In genomic region chr13:51921550-51921949, GRCm38 (mm10) we compare ENCODE assay signal across 16 mouse cellular contexts.
DNase-seq lines count a peak whose midpoint lies in the region; ATAC-seq lines count a peak whose summit lies in the region.
"Had no signal": no experiment of that assay in that cellular context is flagged by ENCODE, and none has a peak within 500 bp of the region (broad histone marks: within the 10 kb centered on the region; RNA-seq: fewer than 3 reads in every experiment).

No protein-coding gene starts in this region.

- DNase-seq in kidney, postnatal 10 days: no peak
- no peak for DNase-seq in liver, embryonic 11.5 days (ENCODE audit: low spot score)
- no peak for DNase-seq in ovary, postnatal 36 days (ENCODE audit: low spot score)
- DNase-seq: kidney, postnatal 36 days; layer of hippocampus, postnatal 36 days; lung, adult 18-20 months; lung, postnatal 4 days; right cerebral cortex, postnatal 4 days; thymus, postnatal 14 days had no signal

- H3K27me3 ChIP-seq in kidney, embryonic 14.5 days (ENCODE audit: control insufficient read depth, insufficient read depth, low read length): no peaks in the 10 kb centered on the region
- H3K27me3 ChIP-seq in forebrain, embryonic 13.5 days: peaks cover 45% of the 10 kb centered on the region
- H3K27me3 ChIP-seq in limb, embryonic 13.5 days: peaks cover 35% of the 10 kb centered on the region
- H3K27me3 ChIP-seq in liver, embryonic 11.5 days (replicated peaks; ENCODE audit: control insufficient read depth, insufficient read depth, low read length): peaks cover 24% of the 10 kb centered on the region

- 37% methylated on average over 5 of the region's 5 CpGs for WGBS in kidney, embryonic 14.5 days
- 18% methylated on average over 5 of the region's 5 CpGs for WGBS in forebrain, embryonic 13.5 days
- 50% methylated on average over 5 of the region's 5 CpGs for WGBS in limb, embryonic 13.5 days
- WGBS in liver, embryonic 11.5 days: 59% methylated on average over 5 of the region's 5 CpGs

- no peak overlapping the region for H3K9ac ChIP-seq in kidney, embryonic 14.5 days (ENCODE audit: low read depth, low read length)
- no peak overlapping the region for H3K9ac ChIP-seq in forebrain, embryonic 13.5 days
- no peak overlapping the region for H3K9ac ChIP-seq in limb, embryonic 13.5 days
- H3K9ac ChIP-seq in liver, embryonic 11.5 days (ENCODE audit: low read depth, low read length): no peak overlapping the region

- no peak overlapping the region for H3K4me3 ChIP-seq in kidney, embryonic 14.5 days (ENCODE audit: low read length)
- H3K4me3 ChIP-seq in brown adipose tissue, adult 24 weeks (ENCODE audit: insufficient read depth, low read depth, low read length): no peak overlapping the region
- H3K4me3 ChIP-seq in forebrain, embryonic 13.5 days: no peak overlapping the region
- H3K4me3 ChIP-seq in limb, embryonic 13.5 days: no peak overlapping the region
- no peak overlapping the region for H3K4me3 ChIP-seq in liver, embryonic 11.5 days (ENCODE audit: low read depth, low read length)

- ATAC-seq in kidney, embryonic 14.5 days (ENCODE audit: low FRiP score, low TSS enrichment): no peak
- ATAC-seq in forebrain, embryonic 13.5 days: no peak
- no peak for ATAC-seq in limb, embryonic 13.5 days (ENCODE audit: low FRiP score, low read depth)
- no peak for ATAC-seq in liver, embryonic 11.5 days (replicated peaks; ENCODE audit: low FRiP score)
- ATAC-seq in frontal cortex, adult (ENCODE audit: low TSS enrichment): no peak
- ATAC-seq: activated CD4-positive, CD25-positive, alpha-beta regulatory T cell, adult 4 months; inflammation-experienced regulatory T-cells, adult 6 months had no signal

- peak overlapping the region; percentile 63; the same call in 1 of the 2 replicates for H3K27ac ChIP-seq in kidney, embryonic 14.5 days (ENCODE audit: low read depth, low read length)
- H3K27ac ChIP-seq in brown adipose tissue, adult 24 weeks (replicated peaks; ENCODE audit: low read depth, low read length): 0 out of 2 replicates have a peak overlapping the region, but pooled peaks have one; percentile 15
- H3K27ac ChIP-seq in forebrain, embryonic 13.5 days: peak overlapping the region; percentile 91
- H3K27ac ChIP-seq in limb, embryonic 13.5 days: no peak overlapping the region
- H3K27ac ChIP-seq in liver, embryonic 11.5 days (ENCODE audit: low read depth, low read length): no peak overlapping the region

- H3K9me3 ChIP-seq in kidney, embryonic 14.5 days (ENCODE audit: control insufficient read depth, low read length): no peaks in the 10 kb centered on the region
- H3K9me3 ChIP-seq in forebrain, embryonic 13.5 days (replicated peaks): no peaks in the 10 kb centered on the region
- H3K9me3 ChIP-seq in limb, embryonic 13.5 days: no peaks in the 10 kb centered on the region
- no peaks in the 10 kb centered on the region for H3K9me3 ChIP-seq in liver, embryonic 11.5 days (ENCODE audit: control insufficient read depth, low read length)

- H3K36me3 ChIP-seq in kidney, embryonic 14.5 days (ENCODE audit: control insufficient read depth, insufficient read depth, low read length): no peaks in the 10 kb centered on the region
- no peaks in the 10 kb centered on the region for H3K36me3 ChIP-seq in forebrain, embryonic 13.5 days (ENCODE audit: poor library complexity, severe bottlenecking)
- H3K36me3 ChIP-seq in limb, embryonic 13.5 days: no peaks in the 10 kb centered on the region
- H3K36me3 ChIP-seq in liver, embryonic 11.5 days (ENCODE audit: control insufficient read depth, insufficient read depth, low read length): no peaks in the 10 kb centered on the region

- peaks cover 40% of the 10 kb centered on the region for H3K4me1 ChIP-seq in kidney, embryonic 14.5 days (ENCODE audit: control insufficient read depth, insufficient read depth, low read length)
- H3K4me1 ChIP-seq in brown adipose tissue, adult 24 weeks (ENCODE audit: control insufficient read depth, insufficient read depth, insufficient read length, low read length): peaks cover 11% of the 10 kb centered on the region
- H3K4me1 ChIP-seq in forebrain, embryonic 13.5 days: peaks cover 75% of the 10 kb centered on the region
- H3K4me1 ChIP-seq in limb, embryonic 13.5 days: peaks cover 50% of the 10 kb centered on the region
- H3K4me1 ChIP-seq in liver, embryonic 11.5 days (replicated peaks; ENCODE audit: control insufficient read depth, insufficient read depth, low read length): peaks cover 10% of the 10 kb centered on the region; the same call in 1 of the 2 replicates

- H3K4me2 ChIP-seq in kidney, embryonic 14.5 days (replicated peaks; ENCODE audit: low read depth, low read length): no peak overlapping the region
- H3K4me2 ChIP-seq in forebrain, embryonic 13.5 days: peak overlapping the region; percentile 32; the same call in 1 of the 2 replicates
- peak overlapping the region; percentile 31; the same call in 1 of the 2 replicates for H3K4me2 ChIP-seq in limb, embryonic 13.5 days (replicated peaks)
- H3K4me2 ChIP-seq in liver, embryonic 11.5 days: no peak overlapping the region

Comparison
In these comparisons a context has a peak if more than half of its experiments do, and no peak if none do; other contexts are left out.
1. H3K27ac ChIP-seq: peak in kidney, embryonic 14.5 days (single experiment), brown adipose tissue, adult 24 weeks (single experiment) and forebrain, embryonic 13.5 days (single experiment); none in limb, embryonic 13.5 days (single experiment) and liver, embryonic 11.5 days (single experiment).
2. H3K4me2 ChIP-seq: peak in forebrain, embryonic 13.5 days (single experiment) and limb, embryonic 13.5 days (single experiment); none in kidney, embryonic 14.5 days (single experiment) and liver, embryonic 11.5 days (single experiment).